Mouse (Mus musculus) midbrain, embryonic 12.5 days (tissue): Measurements from ENCODE around the gene Hprt. TPM values are rescaled to one million over a fixed set of nuclear protein-coding genes. Genes with fewer than 3 reads are reported as not detected.
"Not testable (repeated sequence)": the region's sequence is repeated elsewhere in the genome, so short reads cannot be mapped to it uniquely, and the experiment has no call there.

Source experiments
- ATAC-seq: fragments of 200-750 bp; cut with Nextera tagmentation; 2 replicates; pipeline ENCODE4 v1.8.0; 2017; ENCODE audit warnings: low read depth, moderate TSS enrichment, moderate library complexity; ENCODE audit not compliant: low FRiP score
- H3K27ac ChIP-seq: fragments of 300-500 bp; sonication (generic); replicated peaks from 2 replicates; pipeline ENCODE4 v1.5.1; 2016; ENCODE audit warnings: mild to moderate bottlenecking
- H3K27me3 ChIP-seq: fragments of 300-500 bp; sonication (generic); 2 replicates; pipeline ENCODE4 v1.6.1; 2016; ENCODE audit warnings: mild to moderate bottlenecking
- H3K36me3 ChIP-seq: fragments of 300-500 bp; sonication (generic); 2 replicates; pipeline ENCODE4 v1.6.1; 2016
- H3K4me1 ChIP-seq: fragments of 300-500 bp; sonication (generic); 2 replicates; pipeline ENCODE4 v1.6.1; 2016
- H3K4me2 ChIP-seq: fragments of 300-500 bp; sonication (generic); replicated peaks from 2 replicates; pipeline ENCODE4 v1.6.1; 2016; ENCODE audit warnings: mild to moderate bottlenecking, moderate library complexity
- H3K4me3 ChIP-seq: fragments of 300-500 bp; sonication (generic); 2 replicates; pipeline ENCODE4 v1.5.1; 2016; ENCODE audit warnings: mild to moderate bottlenecking
- H3K9ac ChIP-seq: fragments of 300-500 bp; sonication (generic); replicated peaks from 2 replicates; pipeline ENCODE4 v1.6.1; 2016; ENCODE audit warnings: mild to moderate bottlenecking, moderate library complexity
- H3K9me3 ChIP-seq: fragments of 300-500 bp; sonication (generic); 2 replicates; pipeline ENCODE4 v1.6.1; 2016; ENCODE audit warnings: mild to moderate bottlenecking
- WGBS: fragments of 180-500 bp; shearing (Covaris S2); methylation state at CpG from one replicate; pipeline ENCODE4 v1.1.7; 2016; 5-methylcytosine and 5-hydroxymethylcytosine counted together
- polyA plus RNA-seq: library from polyadenylated mRNA; unstranded; fragments of >200 nt; fragmentation: Nextera tagmentation; extraction: Ambion mirVana; gene quantifications from 2 replicates; pipeline ENCODE4 v1.2.1, GENCODE M21; 2016

Hprt gene
- polyA plus RNA-seq, 1 experiment from 2014 or later = 56.6 TPM

DNA sequence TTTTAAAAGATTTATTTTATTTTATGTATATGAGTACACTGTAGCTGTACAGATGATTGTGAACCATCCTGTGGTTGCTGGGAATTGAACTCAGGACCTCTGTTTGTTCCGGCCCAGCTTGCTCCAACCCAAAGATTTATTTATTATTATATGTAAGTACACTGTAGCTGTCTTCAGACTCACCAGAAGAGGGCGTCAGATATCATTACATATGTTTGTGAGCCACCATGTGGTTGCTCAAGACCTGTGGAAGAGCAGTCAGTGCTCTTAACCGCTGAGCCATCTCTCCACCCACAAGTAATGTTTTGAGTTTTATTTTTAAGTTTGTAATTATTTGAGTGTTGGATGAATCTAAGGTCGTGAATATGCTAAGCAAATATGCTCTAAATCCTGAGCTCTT lies 16.9 kb downstream of the Hprt start:
- H3K27ac ChIP-seq, H3K9me3 ChIP-seq, H3K4me2 ChIP-seq, H3K36me3 ChIP-seq, H3K27me3 ChIP-seq, H3K4me3 ChIP-seq, H3K4me1 ChIP-seq, H3K9ac ChIP-seq, ATAC-seq: not testable (repeated sequence)
- WGBS = 69% methylated on average over 4 of the region's 4 CpGs

DNA sequence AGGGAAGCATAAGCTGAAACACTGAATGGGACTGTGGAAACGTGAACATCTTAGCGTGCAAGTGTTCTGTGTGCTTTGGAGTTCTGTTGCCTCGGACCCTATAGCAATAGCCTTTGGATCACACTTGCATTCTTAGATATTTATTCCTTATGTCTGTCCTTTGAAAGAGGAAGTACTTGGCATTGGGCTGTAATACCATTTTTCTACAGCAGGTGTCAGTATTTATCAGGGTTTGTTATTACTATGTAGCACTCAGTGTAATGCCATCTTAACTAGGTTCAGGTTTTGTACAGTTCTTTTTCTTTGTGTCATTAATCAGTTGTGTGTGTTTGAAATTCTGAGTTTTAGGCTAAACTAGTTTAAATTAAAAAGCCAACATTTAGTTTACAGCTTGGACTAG lies 18.1 kb downstream of the Hprt start:
- no peak overlapping the region for H3K4me3 ChIP-seq
- no peaks in the 10 kb centered on the region for H3K27me3 ChIP-seq
- no peak overlapping the region for H3K4me2 ChIP-seq
- ATAC-seq = no peak
- 56% methylated on average over 3 of the region's 3 CpGs for WGBS
- no peaks in the 10 kb centered on the region for H3K4me1 ChIP-seq
- H3K9ac ChIP-seq = no peak overlapping the region
- no peak overlapping the region for H3K27ac ChIP-seq
- H3K9me3 ChIP-seq = no peaks in the 10 kb centered on the region
- H3K36me3 ChIP-seq = 0 out of 2 replicates have a peak, but pooled peaks cover under 1% of the 10 kb centered on the region

DNA sequence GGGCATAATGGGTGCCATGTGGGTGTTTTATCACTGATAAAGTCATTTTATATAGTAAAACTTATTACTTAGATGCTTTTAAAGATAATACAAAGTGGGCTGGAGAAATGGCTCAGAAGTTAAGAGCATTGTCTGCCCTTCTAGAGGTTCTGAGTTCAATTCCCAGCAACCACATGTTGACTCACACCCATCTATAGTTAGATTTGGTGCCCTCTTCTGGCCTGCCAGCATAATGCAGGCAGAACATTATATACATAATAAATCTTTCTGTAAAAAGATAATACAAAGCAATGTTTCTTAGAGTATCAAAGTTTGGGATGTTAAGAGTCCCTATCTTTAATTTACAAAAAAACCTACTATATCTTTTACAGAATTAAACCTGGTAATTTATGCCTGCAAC lies 27.6 kb downstream of the Hprt start:
- Histone ChIP-seq H3K27me3 (no peaks in the 10 kb centered on the region), H3K9me3 (no peaks in the 10 kb centered on the region), H3K4me3 (no peak overlapping the region), H3K36me3 (peaks cover 7% of the 10 kb centered on the region; the same call in 1 of the 2 replicates), H3K4me2 (no peak overlapping the region), H3K4me1 (no peaks in the 10 kb centered on the region), H3K9ac (no peak overlapping the region), H3K27ac (no peak overlapping the region)
- no peak for ATAC-seq

DNA sequence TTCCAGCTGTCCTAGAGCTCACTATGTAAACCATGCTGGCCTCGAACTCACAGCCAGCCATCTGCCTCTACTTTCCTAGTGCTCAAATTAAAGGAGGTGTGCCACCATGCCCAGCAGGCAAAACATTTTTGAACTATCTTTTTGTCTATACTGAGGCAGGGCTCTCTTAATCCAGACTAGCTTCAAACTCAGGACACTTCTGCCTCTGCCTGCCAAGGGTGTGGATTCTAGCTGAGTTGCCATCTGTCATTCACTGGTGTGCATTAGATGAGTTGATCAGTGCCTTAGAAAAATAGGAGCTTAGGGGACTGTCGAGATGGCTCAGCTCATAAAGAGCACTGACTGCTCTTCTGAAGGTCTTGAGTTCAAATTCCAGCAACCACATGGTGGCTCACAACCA lies 35.1 kb downstream of the Hprt start:
- Histone ChIP-seq H3K9ac (no peak overlapping the region), H3K4me3 (no peak overlapping the region), H3K27me3 (no peaks in the 10 kb centered on the region), H3K4me1 (no peaks in the 10 kb centered on the region), H3K4me2 (no peak overlapping the region), H3K36me3 (no peaks in the 10 kb centered on the region), H3K27ac (no peak overlapping the region), H3K9me3 (no peaks in the 10 kb centered on the region)
- ATAC-seq = no peak
- 88% methylated on average over 2 of the region's 2 CpGs for WGBS

DNA sequence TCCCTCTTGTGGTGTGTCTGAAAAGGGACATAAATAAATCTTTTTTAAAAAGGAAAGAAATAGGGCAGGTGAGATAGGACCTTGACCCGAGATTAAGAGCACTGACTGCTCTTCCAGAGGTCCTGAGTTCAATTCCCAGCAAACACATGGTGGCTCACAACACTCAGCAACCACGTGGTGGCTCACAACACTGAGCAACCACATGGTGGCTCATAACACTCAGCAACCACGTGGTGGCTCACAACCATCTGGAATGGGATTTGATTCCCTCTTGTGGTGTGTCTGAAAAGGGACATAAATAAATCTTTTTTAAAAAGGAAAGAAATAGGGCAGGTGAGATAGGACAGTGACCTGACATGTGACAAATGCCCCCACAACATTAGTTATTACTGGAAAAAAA lies 36.3 kb downstream of the Hprt start:
- not testable (repeated sequence) for H3K9me3 ChIP-seq, H3K9ac ChIP-seq, H3K36me3 ChIP-seq, H3K4me3 ChIP-seq, H3K4me1 ChIP-seq, H3K27ac ChIP-seq, ATAC-seq, H3K4me2 ChIP-seq, H3K27me3 ChIP-seq
- 26% methylated on average over 3 of the region's 3 CpGs for WGBS

DNA sequence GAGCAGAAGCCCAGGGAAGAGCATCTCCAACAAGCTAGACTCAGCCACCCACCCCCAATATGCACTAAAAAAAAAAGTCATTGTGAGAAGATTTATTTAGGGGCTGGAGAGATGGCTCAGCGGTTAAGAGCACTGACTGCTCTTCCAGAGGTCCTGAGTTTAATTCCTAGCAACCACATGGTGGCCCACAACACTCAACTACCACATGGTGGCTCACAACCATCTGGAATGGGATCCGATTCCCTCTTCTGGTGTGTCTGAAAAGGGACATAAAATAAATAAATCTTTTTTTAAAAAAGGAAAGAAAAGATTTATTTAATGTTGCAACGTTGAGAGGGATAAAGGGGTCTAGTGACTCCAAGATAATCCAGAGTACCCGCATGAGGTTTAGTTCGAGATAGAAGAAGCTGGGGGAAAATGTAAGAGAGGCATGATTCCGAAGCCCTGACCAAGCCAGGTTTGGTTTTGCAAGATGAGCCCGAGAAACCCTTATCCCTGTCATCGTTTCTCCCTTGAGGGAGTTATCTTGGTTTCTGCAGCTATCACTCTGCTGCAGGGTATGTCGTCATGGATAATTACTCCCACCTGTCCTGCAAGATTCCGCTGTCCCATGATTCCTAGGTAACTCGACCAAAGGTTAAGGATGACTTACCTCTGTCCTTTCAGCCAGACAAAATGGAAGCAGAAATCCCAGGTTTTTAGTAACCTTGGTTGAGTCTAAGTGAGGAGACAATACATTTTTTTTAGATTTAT lies 37.7 kb downstream of the Hprt start:
- no peak overlapping the region for H3K27ac ChIP-seq
- 76% methylated on average over 11 of the region's 11 CpGs for WGBS
- no peak overlapping the region for H3K4me3 ChIP-seq
- H3K9me3 ChIP-seq = no peaks in the 10 kb centered on the region
- H3K36me3 ChIP-seq = no peaks in the 10 kb centered on the region
- no peak for ATAC-seq
- no peaks in the 10 kb centered on the region for H3K4me1 ChIP-seq
- H3K27me3 ChIP-seq = no peaks in the 10 kb centered on the region
- H3K9ac ChIP-seq = no peak overlapping the region
- H3K4me2 ChIP-seq = no peak overlapping the region

DNA sequence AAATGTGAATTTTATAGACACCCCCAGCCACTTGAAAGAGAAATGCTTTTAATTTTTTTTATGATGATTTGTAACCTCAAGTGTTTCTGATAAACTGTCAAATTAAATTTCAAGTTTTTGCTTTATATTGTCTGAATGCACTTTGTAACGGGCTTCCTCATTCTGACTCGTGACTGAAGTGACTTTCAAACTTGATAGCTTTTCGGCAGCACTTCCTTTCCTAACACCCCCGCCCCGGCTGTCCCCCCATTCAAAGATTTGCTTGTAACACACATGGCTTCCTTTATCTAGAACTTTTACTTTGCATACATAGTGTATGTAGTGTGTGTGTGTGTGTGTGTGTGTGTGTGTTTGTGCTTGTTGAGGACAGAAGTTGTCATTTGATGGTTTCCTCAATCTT lies 41.6 kb downstream of the Hprt start:
- H3K9me3 ChIP-seq = no peaks in the 10 kb centered on the region
- H3K36me3 ChIP-seq = no peaks in the 10 kb centered on the region
- 77% methylated on average over 5 of the region's 5 CpGs for WGBS
- H3K9ac ChIP-seq = no peak overlapping the region
- H3K4me3 ChIP-seq = no peak overlapping the region
- no peak overlapping the region for H3K4me2 ChIP-seq
- H3K27ac ChIP-seq = no peak overlapping the region
- no peak for ATAC-seq
- no peaks in the 10 kb centered on the region for H3K4me1 ChIP-seq
- no peaks in the 10 kb centered on the region for H3K27me3 ChIP-seq

DNA sequence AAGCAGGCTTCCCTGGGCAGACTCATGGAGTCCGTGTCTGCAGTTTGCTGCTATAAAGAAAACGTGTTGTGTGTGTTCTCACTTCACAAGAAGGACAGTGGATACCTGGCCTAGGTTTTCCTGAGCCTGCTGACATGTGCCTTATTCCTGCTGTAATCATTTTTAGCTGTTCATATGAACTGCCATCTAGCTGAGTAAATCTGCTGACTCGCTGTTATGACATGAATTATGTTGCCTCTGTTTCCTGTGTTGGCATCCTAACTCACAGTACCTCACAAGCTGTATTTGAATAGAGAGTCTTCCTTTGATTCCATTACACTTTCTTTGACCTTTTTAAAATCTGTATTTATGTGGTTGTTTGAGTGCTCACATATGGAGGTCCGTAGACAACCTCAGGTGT lies 50.3 kb downstream of the Hprt start:
- Histone ChIP-seq H3K9ac (no peak overlapping the region), H3K4me2 (no peak overlapping the region), H3K27me3 (no peaks in the 10 kb centered on the region), H3K4me1 (no peaks in the 10 kb centered on the region), H3K4me3 (no peak overlapping the region), H3K36me3 (no peaks in the 10 kb centered on the region), H3K27ac (no peak overlapping the region), H3K9me3 (no peaks in the 10 kb centered on the region)
- no peak for ATAC-seq
- 92% methylated on average over 4 of the region's 4 CpGs for WGBS

DNA sequence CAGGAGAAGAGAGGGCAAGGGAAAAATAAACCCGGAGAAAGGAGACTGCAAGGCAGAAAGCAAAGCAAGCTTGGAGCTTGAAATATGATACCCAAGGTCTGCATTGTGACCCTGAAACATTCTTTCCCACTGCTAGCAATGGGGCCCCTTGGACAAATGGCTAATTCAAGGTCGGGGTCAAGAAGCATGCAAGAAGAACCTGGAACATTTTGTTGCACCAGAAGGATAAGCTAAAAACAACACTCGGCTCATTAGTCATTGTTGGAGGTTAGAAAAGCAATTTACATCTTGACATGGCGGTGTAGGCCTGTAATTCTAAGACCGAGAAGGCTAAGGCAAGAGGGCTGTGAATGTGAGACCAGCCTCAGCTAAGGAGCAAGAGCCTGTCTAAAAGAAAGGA lies 51.7 kb downstream of the Hprt start:
- Histone ChIP-seq H3K27me3 (no peaks in the 10 kb centered on the region), H3K9me3 (no peaks in the 10 kb centered on the region), H3K4me3 (no peak overlapping the region), H3K36me3 (no peaks in the 10 kb centered on the region), H3K4me2 (no peak overlapping the region), H3K27ac (no peak overlapping the region), H3K9ac (no peak overlapping the region), H3K4me1 (no peaks in the 10 kb centered on the region)
- ATAC-seq = no peak
- 62% methylated on average over 5 of the region's 5 CpGs for WGBS

DNA sequence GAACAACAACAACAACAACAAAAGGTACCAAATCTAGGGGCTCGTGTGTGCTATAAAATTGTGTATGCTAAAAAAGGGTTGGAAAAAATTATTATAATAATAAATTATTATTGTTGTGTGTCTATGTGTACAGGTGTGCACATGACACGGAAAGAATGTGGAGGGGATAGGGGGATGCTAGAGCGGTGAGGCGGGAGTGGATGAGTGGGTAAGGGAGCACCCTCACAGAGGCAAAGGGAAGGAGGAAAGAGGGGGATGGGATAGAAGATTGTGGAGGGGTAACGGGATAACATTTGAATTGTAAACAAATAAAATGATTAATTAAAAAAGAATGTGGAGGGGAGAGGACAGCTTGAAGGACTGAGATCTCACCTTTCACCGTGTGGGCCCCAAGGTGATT lies 52.2 kb downstream of the Hprt start:
- Histone ChIP-seq H3K27me3 (no peaks in the 10 kb centered on the region), H3K4me2 (no peak overlapping the region), H3K36me3 (no peaks in the 10 kb centered on the region), H3K4me3 (no peak overlapping the region), H3K4me1 (no peaks in the 10 kb centered on the region), H3K27ac (no peak overlapping the region), H3K9ac (no peak overlapping the region), H3K9me3 (no peaks in the 10 kb centered on the region)
- 90% methylated on average over 6 of the region's 6 CpGs for WGBS
- ATAC-seq = no peak

DNA sequence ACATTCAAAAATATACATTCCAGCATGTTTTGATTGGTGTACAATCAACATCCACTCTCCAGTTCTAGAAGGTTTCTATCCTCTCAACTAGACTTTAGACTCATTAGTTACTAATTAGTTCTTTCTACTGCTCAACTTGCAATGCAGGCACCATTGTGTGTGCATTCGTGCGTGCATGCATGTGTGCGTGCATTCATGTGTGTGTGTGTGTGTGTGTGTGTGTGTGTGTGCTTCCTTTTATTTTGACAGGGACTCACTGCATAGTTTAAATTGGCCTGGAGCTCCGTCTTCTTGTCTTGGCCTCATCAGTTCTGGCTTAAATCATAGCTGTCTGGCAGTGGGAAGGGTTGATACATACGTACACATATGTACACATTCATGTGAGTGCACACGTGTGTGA lies 53.1 kb downstream of the Hprt start:
- no peaks in the 10 kb centered on the region for H3K27me3 ChIP-seq
- WGBS = 85% methylated on average over 6 of the region's 6 CpGs
- H3K27ac ChIP-seq = no peak overlapping the region
- no peak overlapping the region for H3K4me3 ChIP-seq
- ATAC-seq = no peak
- H3K4me1 ChIP-seq = no peaks in the 10 kb centered on the region
- H3K9me3 ChIP-seq = no peaks in the 10 kb centered on the region
- H3K4me2 ChIP-seq = no peak overlapping the region
- no peak overlapping the region for H3K9ac ChIP-seq
- no peaks in the 10 kb centered on the region for H3K36me3 ChIP-seq

DNA sequence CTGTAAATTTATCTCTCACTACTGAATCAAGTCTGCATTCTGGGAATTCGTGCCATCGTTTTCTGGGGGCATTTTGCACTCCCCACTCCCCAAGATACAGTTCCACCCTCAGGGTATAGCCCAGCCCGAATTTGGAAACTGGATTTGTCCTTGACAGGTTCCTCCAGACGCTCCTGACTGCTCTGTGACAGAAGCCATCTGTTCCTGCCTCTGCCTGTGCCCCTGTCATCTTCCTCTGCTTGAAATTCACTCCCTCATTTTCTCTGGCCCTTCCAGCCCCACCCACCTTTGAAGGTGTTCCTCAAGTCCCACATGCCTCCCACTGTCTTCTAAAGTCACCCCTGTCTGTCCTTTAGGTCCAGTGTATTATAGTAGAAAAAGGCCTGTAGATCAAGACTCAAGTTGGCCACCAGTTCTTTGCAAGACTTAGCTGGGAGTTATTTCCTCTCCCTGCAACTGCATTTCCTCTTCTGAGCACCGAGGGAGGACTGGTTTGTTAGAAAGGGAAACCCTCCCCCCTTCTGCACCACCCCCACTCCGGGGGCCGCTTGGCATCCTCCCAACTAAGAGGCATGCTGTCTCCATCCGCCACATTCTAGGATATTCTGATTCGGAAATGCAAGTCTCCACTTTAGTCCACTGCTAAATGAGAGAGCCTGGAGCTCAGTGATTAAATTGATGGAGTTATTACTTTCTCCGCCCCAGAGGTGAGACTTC lies 57.4 kb downstream of the Hprt start:
- Histone ChIP-seq H3K4me1 (0 out of 2 replicates have a peak, but pooled peaks cover 4% of the 10 kb centered on the region), H3K27me3 (no peaks in the 10 kb centered on the region), H3K36me3 (no peaks in the 10 kb centered on the region), H3K4me2 (no peak overlapping the region), H3K4me3 (no peak overlapping the region), H3K9me3 (no peaks in the 10 kb centered on the region), H3K9ac (no peak overlapping the region), H3K27ac (no peak overlapping the region)
- no peak for ATAC-seq
- 62% methylated on average over 10 of the region's 10 CpGs for WGBS
